Comparison of ENCODE assay signal across 9 mouse cellular contexts in genomic region chr2:85123869-85124535, GRCm38 (mm10). TPM values are rescaled to one million over a fixed set of nuclear protein-coding genes. Genes with fewer than 3 reads are reported as not detected.
DNase-seq lines count a peak whose midpoint lies in the region; ATAC-seq and TF ChIP-seq lines count a peak whose summit lies in the region.
"Had no signal": no experiment of that assay in that cellular context is flagged by ENCODE, and none has a peak within 500 bp of the region (broad histone marks: within the 10 kb centered on the region; RNA-seq: fewer than 3 reads in every experiment).

No protein-coding gene starts in this region.

- H3K27me3 ChIP-seq in embryonic facial prominence, embryonic 14.5 days (replicated peaks; ENCODE audit: control insufficient read depth, insufficient read depth, low read length), result no peaks in the 10 kb centered on the region
- H3K27me3 ChIP-seq in heart, embryonic 10.5 days (ENCODE audit: insufficient read depth, poor library complexity, severe bottlenecking), result no peaks in the 10 kb centered on the region
- H3K27me3 ChIP-seq in kidney, postnatal 0 days (ENCODE audit: insufficient read depth, low read length), result no peaks in the 10 kb centered on the region
- H3K27me3 ChIP-seq in limb, embryonic 15.5 days, result no peaks in the 10 kb centered on the region
- H3K27me3 ChIP-seq in midbrain, postnatal 0 days (ENCODE audit: insufficient read depth, low read length), result no peaks in the 10 kb centered on the region
- no peaks in the 10 kb centered on the region for H3K27me3 ChIP-seq in stomach, embryonic 14.5 days (ENCODE audit: control insufficient read depth, insufficient read depth, low read length)

- no peak overlapping the region for H3K4me2 ChIP-seq in embryonic facial prominence, embryonic 14.5 days (ENCODE audit: low read depth, low read length)
- no peak overlapping the region for H3K4me2 ChIP-seq in kidney, postnatal 0 days (ENCODE audit: low read length)
- H3K4me2 ChIP-seq in limb, embryonic 15.5 days, result no peak overlapping the region
- no peak overlapping the region for H3K4me2 ChIP-seq in midbrain, postnatal 0 days (ENCODE audit: low read depth, low read length, poor library complexity, severe bottlenecking)
- no peak overlapping the region for H3K4me2 ChIP-seq in stomach, embryonic 14.5 days (replicated peaks; ENCODE audit: low read depth, low read length)

- 24% methylated on average over 1 of the region's 1 CpGs for WGBS in embryonic facial prominence, embryonic 14.5 days
- WGBS in heart, embryonic 10.5 days, result 13% methylated on average over 1 of the region's 1 CpGs
- 24% methylated on average over 1 of the region's 1 CpGs for WGBS in kidney, postnatal 0 days
- WGBS in limb, embryonic 15.5 days, result 11% methylated on average over 1 of the region's 1 CpGs
- 39% methylated on average over 1 of the region's 1 CpGs for WGBS in midbrain, postnatal 0 days
- WGBS in stomach, embryonic 14.5 days, result 14% methylated on average over 1 of the region's 1 CpGs

- peak; percentile 60 for DNase-seq in CD4-positive, CD25-positive, alpha-beta regulatory T cell, adult 2 months (ENCODE audit: low read depth, low spot score)
- peak; percentile 39 to 55 for DNase-seq in adrenal gland, postnatal 4 days (ENCODE audit: low spot score in 2 of 2)
- peak; percentile 71 for DNase-seq in embryonic facial prominence, embryonic 14.5 days (ENCODE audit: low spot score)
- peak; percentile 86 for DNase-seq in heart, embryonic 10.5 days (ENCODE audit: low spot score)
- DNase-seq in kidney, postnatal 0 days (ENCODE audit: low spot score), result peak; percentile 81
- peak; percentile 90 for DNase-seq in midbrain, postnatal 0 days (ENCODE audit: low spot score)

- H3K4me3 ChIP-seq in embryonic facial prominence, embryonic 14.5 days (ENCODE audit: low read depth, low read length), result no peak overlapping the region
- no peak overlapping the region for H3K4me3 ChIP-seq in heart, embryonic 10.5 days
- no peak overlapping the region for H3K4me3 ChIP-seq in kidney, postnatal 0 days (replicated peaks; ENCODE audit: low read depth, low read length)
- H3K4me3 ChIP-seq in limb, embryonic 15.5 days, result no peak overlapping the region
- no peak overlapping the region for H3K4me3 ChIP-seq in midbrain, postnatal 0 days (ENCODE audit: low read depth, low read length)
- no peak overlapping the region for H3K4me3 ChIP-seq in stomach, embryonic 14.5 days (ENCODE audit: low read depth, low read length)
- H3K4me3 ChIP-seq: erythroblast, embryonic 14.5 days had no signal

- H3K4me1 ChIP-seq in embryonic facial prominence, embryonic 14.5 days (ENCODE audit: control insufficient read depth, insufficient read depth, low read length), result no peaks in the 10 kb centered on the region
- 0 out of 2 replicates have a peak, but pooled peaks cover under 1% of the 10 kb centered on the region for H3K4me1 ChIP-seq in heart, embryonic 10.5 days
- no peaks in the 10 kb centered on the region for H3K4me1 ChIP-seq in kidney, postnatal 0 days (replicated peaks; ENCODE audit: insufficient read depth, low read length)
- H3K4me1 ChIP-seq in limb, embryonic 15.5 days, result no peaks in the 10 kb centered on the region
- no peaks in the 10 kb centered on the region for H3K4me1 ChIP-seq in midbrain, postnatal 0 days (ENCODE audit: insufficient read depth, low read length)
- no peaks in the 10 kb centered on the region for H3K4me1 ChIP-seq in stomach, embryonic 14.5 days (ENCODE audit: control insufficient read depth, insufficient read depth, low read length)

- ATAC-seq in embryonic facial prominence, embryonic 14.5 days (ENCODE audit: low read depth), result peak; percentile 92
- peak; percentile 76 for ATAC-seq in kidney, postnatal 0 days (replicated peaks; ENCODE audit: low FRiP score, low read depth)
- ATAC-seq in limb, embryonic 15.5 days (ENCODE audit: insufficient number of reproducible peaks, low FRiP score, low TSS enrichment, low read depth), result peak; percentile 67; the same call in 1 of the 2 replicates
- peak; percentile 93 for ATAC-seq in midbrain, postnatal 0 days (ENCODE audit: low FRiP score)
- ATAC-seq in stomach, embryonic 14.5 days (ENCODE audit: insufficient number of reproducible peaks, insufficient read depth, low FRiP score, low read depth), result peak; percentile 66; the same call in 1 of the 2 replicates

- no peaks in the 10 kb centered on the region for H3K36me3 ChIP-seq in embryonic facial prominence, embryonic 14.5 days (ENCODE audit: control insufficient read depth, insufficient read depth, low read length)
- H3K36me3 ChIP-seq in heart, embryonic 10.5 days, result no peaks in the 10 kb centered on the region
- no peaks in the 10 kb centered on the region for H3K36me3 ChIP-seq in kidney, postnatal 0 days (ENCODE audit: insufficient read depth, low read length)
- H3K36me3 ChIP-seq in limb, embryonic 15.5 days, result no peaks in the 10 kb centered on the region
- no peaks in the 10 kb centered on the region for H3K36me3 ChIP-seq in midbrain, postnatal 0 days (ENCODE audit: insufficient read depth, low read length)
- no peaks in the 10 kb centered on the region for H3K36me3 ChIP-seq in stomach, embryonic 14.5 days (ENCODE audit: control insufficient read depth, insufficient read depth, low read length)

- H3K9ac ChIP-seq in embryonic facial prominence, embryonic 14.5 days (ENCODE audit: low read depth, low read length), result no peak overlapping the region
- no peak overlapping the region for H3K9ac ChIP-seq in kidney, postnatal 0 days (ENCODE audit: low read depth, low read length)
- H3K9ac ChIP-seq in limb, embryonic 15.5 days, result no peak overlapping the region
- H3K9ac ChIP-seq in midbrain, postnatal 0 days (replicated peaks; ENCODE audit: low read length, poor library complexity, severe bottlenecking), result no peak overlapping the region
- no peak overlapping the region for H3K9ac ChIP-seq in stomach, embryonic 14.5 days (replicated peaks; ENCODE audit: low read depth, low read length)

- no peak overlapping the region for H3K27ac ChIP-seq in embryonic facial prominence, embryonic 14.5 days (replicated peaks; ENCODE audit: low read depth, low read length)
- no peak overlapping the region for H3K27ac ChIP-seq in heart, embryonic 10.5 days
- H3K27ac ChIP-seq in kidney, postnatal 0 days, result no peak overlapping the region
- H3K27ac ChIP-seq in limb, embryonic 15.5 days, result no peak overlapping the region
- no peak overlapping the region for H3K27ac ChIP-seq in midbrain, postnatal 0 days (ENCODE audit: low read depth, low read length)
- H3K27ac ChIP-seq in stomach, embryonic 14.5 days (ENCODE audit: low read length), result no peak overlapping the region

- TF ChIP-seq CTCF in kidney, postnatal 0 days (IDR thresholded peaks at IDR 0.05; ENCODE audit: low read depth), result peak; percentile 84
- peak; percentile 94 for TF ChIP-seq CTCF in midbrain, postnatal 0 days (IDR thresholded peaks at IDR 0.05)

- no peaks in the 10 kb centered on the region for H3K9me3 ChIP-seq in embryonic facial prominence, embryonic 14.5 days (ENCODE audit: control insufficient read depth, low read length)
- H3K9me3 ChIP-seq in heart, embryonic 10.5 days, result no peaks in the 10 kb centered on the region
- H3K9me3 ChIP-seq in kidney, postnatal 0 days (replicated peaks; ENCODE audit: low read length), result no peaks in the 10 kb centered on the region
- no peaks in the 10 kb centered on the region for H3K9me3 ChIP-seq in limb, embryonic 15.5 days
- no peaks in the 10 kb centered on the region for H3K9me3 ChIP-seq in midbrain, postnatal 0 days (ENCODE audit: low read length)
- H3K9me3 ChIP-seq in stomach, embryonic 14.5 days (ENCODE audit: control insufficient read depth, low read depth, low read length), result no peaks in the 10 kb centered on the region

RNA-seq across cellular contexts. Expression of gene Aplnr, which starts 12.0 kb away (rescaled TPM):
- 10 to 100 TPM; 94.0 to 99.4 TPM for total RNA-seq in adrenal gland, postnatal 4 days (2021)
- polyA plus RNA-seq in embryonic facial prominence, embryonic 14.5 days (2014; fragmentation: Nextera tagmentation; extraction: Ambion mirVana), result 62.0 and 63.2 TPM in 2 replicates
- polyA plus RNA-seq in heart, embryonic 10.5 days (2016; fragmentation: Nextera tagmentation; extraction: Ambion mirVana), result 7.0 and 23.8 TPM in 2 replicates
- 77.7 and 81.3 TPM in 2 replicates for polyA plus RNA-seq in kidney, postnatal 0 days (2015; fragmentation: Nextera tagmentation; extraction: Ambion mirVana)
- polyA plus RNA-seq in limb, embryonic 15.5 days (2015; fragmentation: Nextera tagmentation; extraction: Ambion mirVana), result 54.1 and 62.0 TPM in 2 replicates
- total RNA-seq in midbrain, postnatal 0 days (2014; rRNA removed), result 17.4 and 22.4 TPM in 2 replicates
- 19.3 and 21.3 TPM in 2 replicates for polyA plus RNA-seq in midbrain, postnatal 0 days (2015; fragmentation: Nextera tagmentation; extraction: Ambion mirVana)
- 52.0 and 57.1 TPM in 2 replicates for polyA plus RNA-seq in stomach, embryonic 14.5 days (2014; fragmentation: Nextera tagmentation; extraction: Ambion mirVana)
- polyA plus RNA-seq: erythroblast, embryonic 14.5 days had no signal
